Mouse (Mus musculus) olfactory bulb, adult 2 months (tissue): ENCODE data around the gene Rnf5.

Experiments
- CTCF ChIP-seq: fragments of 200-500 bp; IDR thresholded peaks from 2 replicates; pipeline ENCODE4 v1.5.1; 2012; ENCODE audit warnings: low read depth, mild to moderate bottlenecking, low read length, moderate library complexity; ENCODE audit not compliant: insufficient read depth
- POLR2A ChIP-seq: fragments of 200-500 bp; IDR thresholded peaks from 2 replicates; pipeline ENCODE4 v1.6.1; 2012; ENCODE audit warnings: mild to moderate bottlenecking, low read depth, low read length, moderate library complexity; ENCODE audit not compliant: insufficient read depth

- TF ChIP-seq POLR2A: no peak; the same call in none of the 2 replicates
- TF ChIP-seq CTCF: 0 out of 2 replicates have a peak, but pooled peaks have one; percentile 2
Measured at GRCm38 (mm10) chr17:34627093-34627942, 23.8 kb upstream of the Rnf5 start.
